Mouse (Mus musculus) inflammation-experienced regulatory T-cells, adult 6 months (primary cell): ENCODE measurements around the gene Itsn2. TPM values are rescaled to one million over a fixed set of nuclear protein-coding genes. Genes with fewer than 3 reads are reported as not detected.
A peak's percentile ranks its signal among the peaks of the same experiment; 100 is the strongest.
"Not testable (repeated sequence)": the region's sequence is repeated elsewhere in the genome, so short reads cannot be mapped to it uniquely, and the experiment has no call there.

Source experiments
- ATAC-seq: one replicate; pipeline ENCODE4 v1.8.0; 2017
- polyA plus RNA-seq, 3 experiments: library from polyadenylated mRNA; unstranded; fragments of 100-300 nt; shearing (Covaris generic); gene quantifications; one replicate each; pipeline ENCODE4 v1.2.1; 2017

Itsn2 gene
- polyA plus RNA-seq, 3 experiments from 2014 or later, result 49.8 to 65.3 (median 61.3) TPM

GRCm38 (mm10) chr12:4598666-4599428, 6.4 kb downstream of the Itsn2 start:
- no peak for ATAC-seq

- peak; percentile 32 for ATAC-seq
Observed at GRCm38 (mm10) chr12:4599713-4600112, 7.3 kb downstream of the Itsn2 start.

- no peak for ATAC-seq
Observed at GRCm38 (mm10) chr12:4606625-4607024, 14.2 kb downstream of the Itsn2 start.

- ATAC-seq, result no peak
Observed at GRCm38 (mm10) chr12:4614722-4615121, 22.3 kb downstream of the Itsn2 start.

GRCm38 (mm10) chr12:4624201-4624600, 31.8 kb downstream of the Itsn2 start:
- peak; percentile 75 for ATAC-seq

GRCm38 (mm10) chr12:4632957-4633356, 40.5 kb downstream of the Itsn2 start:
- ATAC-seq, result no peak

GRCm38 (mm10) chr12:4638438-4638837, 46.0 kb downstream of the Itsn2 start:
- ATAC-seq, result no peak

GRCm38 (mm10) chr12:4640737-4641136, 48.3 kb downstream of the Itsn2 start:
- no peak for ATAC-seq

GRCm38 (mm10) chr12:4656813-4657212, 64.4 kb downstream of the Itsn2 start:
- no peak for ATAC-seq

GRCm38 (mm10) chr12:4664929-4665674, 72.7 kb downstream of the Itsn2 start:
- peak; percentile 78 for ATAC-seq

- no peak for ATAC-seq
Observed at GRCm38 (mm10) chr12:4665675-4666037, 73.2 kb downstream of the Itsn2 start.

- ATAC-seq, result no peak
Observed at GRCm38 (mm10) chr12:4676336-4676735, 83.9 kb downstream of the Itsn2 start.

GRCm38 (mm10) chr12:4679971-4680370, 87.5 kb downstream of the Itsn2 start:
- no peak for ATAC-seq

- ATAC-seq, result no peak
Observed at GRCm38 (mm10) chr12:4685441-4685840, 93.0 kb downstream of the Itsn2 start.

- no peak for ATAC-seq
Observed at GRCm38 (mm10) chr12:4688386-4688785, 95.9 kb downstream of the Itsn2 start.

- no peak for ATAC-seq
Observed at GRCm38 (mm10) chr12:4689341-4689740, 96.9 kb downstream of the Itsn2 start.

GRCm38 (mm10) chr12:4691193-4691592, 98.8 kb downstream of the Itsn2 start:
- ATAC-seq, result no peak

GRCm38 (mm10) chr12:4694534-4694933, 102.1 kb downstream of the Itsn2 start:
- ATAC-seq, result no peak

- not testable (repeated sequence) for ATAC-seq
Observed at GRCm38 (mm10) chr12:4705626-4706025, 113.2 kb downstream of the Itsn2 start.

GRCm38 (mm10) chr12:4706175-4706574, 113.7 kb downstream of the Itsn2 start:
- ATAC-seq, result no peak

GRCm38 (mm10) chr12:4706901-4707300, 114.5 kb downstream of the Itsn2 start:
- ATAC-seq, result no peak

GRCm38 (mm10) chr12:4707488-4708017, 115.1 kb downstream of the Itsn2 start:
- no peak for ATAC-seq

GRCm38 (mm10) chr12:4708296-4708695, 115.9 kb downstream of the Itsn2 start:
- ATAC-seq, result no peak
